Mouse (Mus musculus) olfactory bulb, adult 2 months (tissue): ENCODE measurements around the gene Map1lc3b. TPM values are rescaled to one million over a fixed set of nuclear protein-coding genes. Genes with fewer than 3 reads are reported as not detected.
A peak's percentile ranks its signal among the peaks of the same experiment; 100 is the strongest.

ENCODE experiments used
- H3K27ac ChIP-seq: fragments of 200-500 bp; 2 replicates; pipeline ENCODE4 v1.5.1; 2012; ENCODE audit warnings: low read depth, low read length; ENCODE audit not compliant: insufficient read depth
- H3K4me1 ChIP-seq: fragments of 200-500 bp; 2 replicates; pipeline ENCODE4 v1.6.1; 2012; ENCODE audit warnings: low read length; ENCODE audit not compliant: control insufficient read depth, insufficient read depth
- H3K4me3 ChIP-seq: fragments of 200-500 bp; 2 replicates; pipeline ENCODE4 v1.5.1; 2012; ENCODE audit warnings: mild to moderate bottlenecking, low read depth, low read length, moderate library complexity; ENCODE audit not compliant: insufficient read depth
- CTCF ChIP-seq: fragments of 200-500 bp; IDR thresholded peaks from 2 replicates; pipeline ENCODE4 v1.5.1; 2012; ENCODE audit warnings: low read depth, mild to moderate bottlenecking, low read length, moderate library complexity; ENCODE audit not compliant: insufficient read depth
- POLR2A ChIP-seq: fragments of 200-500 bp; IDR thresholded peaks from 2 replicates; pipeline ENCODE4 v1.6.1; 2012; ENCODE audit warnings: mild to moderate bottlenecking, low read depth, low read length, moderate library complexity; ENCODE audit not compliant: insufficient read depth
- WGBS: fragments of 180-500 bp; shearing (Covaris S2); methylation state at CpG from one replicate; pipeline ENCODE4 v1.1.7; 2018; 5-methylcytosine and 5-hydroxymethylcytosine counted together
- polyA plus RNA-seq: library from polyadenylated mRNA; stranded (reverse); fragments of >200 nt; gene quantifications from 2 replicates; pipeline ENCODE4 v1.2.4, GENCODE M21; 2012; ENCODE audit warnings: low replicate concordance; ENCODE audit not compliant: missing spikeins, insufficient read depth, insufficient read length

Map1lc3b gene
- polyA plus RNA-seq, 1 experiment = not detected

DNA sequence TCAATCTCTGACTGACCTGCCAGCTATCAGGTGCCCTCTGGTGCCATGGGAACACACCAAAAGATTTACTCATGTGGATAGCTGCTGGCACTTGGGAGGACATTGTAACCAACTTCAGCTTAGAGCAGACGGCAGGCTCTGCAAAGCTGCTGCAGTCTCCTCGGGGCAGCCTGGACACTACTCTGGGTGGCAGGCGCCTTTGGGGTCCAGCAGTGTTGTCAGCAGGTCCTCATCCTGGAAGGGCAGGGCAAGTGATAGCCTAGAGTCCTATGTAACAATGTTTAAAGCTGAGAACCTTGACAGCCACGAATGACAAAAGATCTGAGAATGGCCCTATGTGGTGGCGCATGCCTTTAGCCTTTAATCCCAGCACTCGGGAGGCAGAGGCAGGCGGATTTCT, 8.0 kb downstream of the Map1lc3b start:
- TF ChIP-seq CTCF = no peak
- no peak for TF ChIP-seq POLR2A
- Histone ChIP-seq H3K4me1 (peaks cover 22% of the 10 kb centered on the region), H3K4me3 (no peak overlapping the region), H3K27ac (no peak overlapping the region)
- WGBS = 88% methylated on average over 7 of the region's 7 CpGs

DNA sequence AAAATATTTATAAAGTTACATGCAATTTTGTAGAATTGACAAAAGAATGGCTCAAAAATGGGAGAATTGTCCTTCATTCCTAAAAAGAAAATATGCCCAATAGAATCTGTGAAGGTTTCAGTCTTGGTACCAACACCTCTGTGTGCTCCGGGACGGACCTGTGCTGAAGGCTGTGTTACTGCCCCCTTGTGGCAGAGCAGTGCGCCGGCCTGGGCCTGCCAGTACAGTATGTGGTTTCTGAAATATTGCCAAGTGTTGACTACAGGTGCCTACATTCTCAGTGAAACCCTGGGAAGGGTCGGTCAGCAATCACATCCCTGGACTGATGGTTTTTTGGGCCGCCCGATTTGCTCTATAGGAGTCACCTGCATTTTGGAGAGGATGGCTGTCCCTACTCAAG, 8.7 kb downstream of the Map1lc3b start:
- TF ChIP-seq CTCF (peak; percentile 76), POLR2A (no peak)
- H3K4me3 ChIP-seq = no peak overlapping the region
- 22% methylated on average over 7 of the region's 7 CpGs for WGBS
- peaks cover 18% of the 10 kb centered on the region for H3K4me1 ChIP-seq
- no peak overlapping the region for H3K27ac ChIP-seq

DNA sequence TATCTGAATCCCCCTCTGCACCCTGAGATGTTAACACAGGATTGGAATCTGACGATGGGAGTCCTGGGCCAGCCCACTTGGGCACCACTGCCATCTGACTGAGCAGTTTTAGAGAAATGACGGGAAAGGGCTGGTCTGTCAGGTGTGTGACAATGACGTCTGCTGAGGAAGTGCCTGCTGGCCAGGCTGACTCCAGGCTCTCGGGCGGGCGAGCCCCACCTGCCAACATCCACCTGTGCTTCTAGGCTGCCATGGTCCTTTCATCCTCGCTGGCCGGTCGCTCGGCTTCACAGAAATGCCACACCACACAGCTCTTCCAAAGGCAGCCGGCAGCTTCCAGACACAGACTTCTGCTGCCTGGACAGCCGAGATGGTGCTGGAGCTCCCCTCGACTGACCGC, 9.7 kb downstream of the Map1lc3b start:
- TF ChIP-seq CTCF (no peak), POLR2A (no peak)
- H3K4me3 ChIP-seq = no peak overlapping the region
- H3K27ac ChIP-seq = no peak overlapping the region
- peaks cover 19% of the 10 kb centered on the region for H3K4me1 ChIP-seq
- WGBS = 83% methylated on average over 14 of the region's 14 CpGs

DNA sequence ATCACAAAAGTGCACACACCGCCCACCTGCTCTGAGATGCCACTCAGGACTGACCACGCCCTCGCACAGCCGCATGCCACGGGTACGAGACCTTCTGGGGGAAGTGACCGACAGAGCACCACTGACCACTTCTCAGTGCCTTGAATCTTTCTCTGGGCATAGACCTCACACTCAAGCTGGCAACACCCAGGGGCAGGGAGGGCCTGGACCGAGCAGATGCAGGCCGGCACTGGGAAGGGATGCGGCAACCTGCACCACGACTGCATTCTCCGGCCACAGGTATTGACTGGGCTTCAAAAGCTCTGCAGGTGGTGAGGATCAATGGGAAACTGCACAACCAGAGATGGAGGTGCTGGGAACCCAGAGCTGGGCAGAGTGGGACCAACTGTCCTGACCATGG, 12.2 kb downstream of the Map1lc3b start:
- 85% methylated on average over 12 of the region's 12 CpGs for WGBS
- TF ChIP-seq POLR2A (no peak), CTCF (no peak)
- Histone ChIP-seq H3K4me1 (peaks cover 14% of the 10 kb centered on the region), H3K27ac (no peak overlapping the region), H3K4me3 (no peak overlapping the region)

DNA sequence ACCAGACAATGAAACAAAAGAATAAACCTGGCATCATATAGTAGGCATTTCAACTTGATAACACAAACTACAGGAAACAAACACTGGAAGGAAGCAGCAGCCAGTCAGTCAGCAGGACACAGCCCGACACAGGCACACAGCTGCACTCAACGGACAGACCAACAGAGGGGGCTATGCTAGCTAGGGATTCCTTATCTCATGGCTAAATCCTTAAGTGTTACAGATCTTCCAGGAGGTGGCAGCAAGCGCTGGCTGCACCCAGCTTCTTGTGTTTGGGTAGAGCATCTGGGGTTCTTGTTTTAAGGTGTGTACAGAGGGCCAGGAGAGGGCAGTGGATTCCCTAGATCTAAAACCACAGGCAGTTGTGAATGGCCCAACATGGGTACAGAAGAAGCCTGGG, 12.7 kb downstream of the Map1lc3b start:
- TF ChIP-seq CTCF (peak; percentile 52; the same call in 1 of the 2 replicates), POLR2A (no peak)
- Histone ChIP-seq H3K27ac (no peak overlapping the region), H3K4me1 (peaks cover 14% of the 10 kb centered on the region), H3K4me3 (no peak overlapping the region)
- WGBS = 5% methylated on average over 3 of the region's 3 CpGs

DNA sequence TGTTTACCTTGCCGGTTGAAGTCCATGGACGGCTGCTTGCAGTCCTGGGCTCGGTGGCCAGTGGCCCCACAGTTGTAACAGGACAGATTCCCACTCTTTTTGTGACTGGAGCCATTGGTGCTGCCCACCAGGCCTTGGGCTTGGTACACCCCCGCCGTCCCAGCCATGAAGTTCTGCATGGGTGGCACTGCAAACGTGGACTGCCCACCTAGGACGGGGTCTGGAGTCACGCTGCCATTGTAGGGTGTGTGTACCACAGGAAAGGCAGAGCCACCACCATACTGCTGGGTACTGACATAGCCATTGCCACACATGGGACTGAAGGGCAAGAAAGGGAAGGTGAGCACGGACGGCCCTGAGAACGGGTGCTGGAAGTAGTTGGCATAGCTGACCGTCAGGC, 13.6 kb downstream of the Map1lc3b start:
- WGBS = 91% methylated on average over 12 of the region's 12 CpGs
- no peak overlapping the region for H3K4me3 ChIP-seq

DNA sequence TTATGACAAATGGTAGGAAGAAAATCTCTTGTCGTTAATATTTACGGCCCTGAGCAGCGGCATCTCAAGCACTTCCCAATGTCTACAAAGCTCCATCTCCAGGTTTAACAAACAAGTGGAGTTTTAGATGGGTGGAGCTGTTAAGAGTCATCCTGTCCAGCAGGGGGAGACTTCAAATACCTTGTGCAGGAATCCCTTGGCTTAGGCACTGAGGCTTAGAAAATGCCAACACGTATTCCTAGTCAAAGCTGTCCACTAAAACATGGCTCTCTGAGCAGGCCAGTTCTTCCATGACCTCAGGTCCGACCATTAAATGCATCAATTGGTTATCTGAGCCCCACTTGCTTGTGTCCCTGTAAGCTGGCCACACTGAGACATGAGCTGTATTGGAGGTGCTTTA, 17.5 kb downstream of the Map1lc3b start:
- 80% methylated on average over 5 of the region's 5 CpGs for WGBS
- Histone ChIP-seq H3K4me3 (no peak overlapping the region), H3K4me1 (peaks cover 26% of the 10 kb centered on the region), H3K27ac (no peak overlapping the region)
- TF ChIP-seq CTCF = no peak
- TF ChIP-seq POLR2A = no peak

More for the DNA sequence above, 13.6 kb downstream of the Map1lc3b start:
- H3K27ac ChIP-seq = no peak overlapping the region
- TF ChIP-seq CTCF (no peak), POLR2A (no peak)
- peaks cover 14% of the 10 kb centered on the region for H3K4me1 ChIP-seq

DNA sequence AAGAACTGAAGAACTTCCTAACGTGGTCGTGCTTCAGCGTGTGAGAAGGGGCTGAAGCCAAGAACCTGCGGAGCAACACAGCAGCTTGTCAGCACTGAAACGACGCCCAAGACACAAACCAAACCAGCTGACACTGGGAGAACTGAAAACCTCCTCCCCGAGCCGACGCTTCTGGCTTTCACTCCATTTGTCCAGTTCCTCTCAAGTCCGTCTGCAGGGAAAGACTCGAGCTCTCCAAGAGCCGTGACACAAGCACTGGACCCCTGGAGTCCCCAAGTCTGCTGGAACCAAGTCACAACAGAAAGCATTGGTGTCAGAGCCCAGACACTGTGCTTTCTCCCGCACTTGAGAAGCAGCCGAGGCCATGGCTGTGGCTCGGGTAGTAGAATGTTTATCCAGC, 19.1 kb downstream of the Map1lc3b start:
- TF ChIP-seq CTCF (no peak), POLR2A (no peak)
- H3K4me1 ChIP-seq = peaks cover 32% of the 10 kb centered on the region
- H3K4me3 ChIP-seq = no peak overlapping the region
- WGBS = 68% methylated on average over 15 of the region's 15 CpGs
- 0 out of 2 replicates have a peak overlapping the region, but pooled peaks have one; percentile 4 for H3K27ac ChIP-seq

DNA sequence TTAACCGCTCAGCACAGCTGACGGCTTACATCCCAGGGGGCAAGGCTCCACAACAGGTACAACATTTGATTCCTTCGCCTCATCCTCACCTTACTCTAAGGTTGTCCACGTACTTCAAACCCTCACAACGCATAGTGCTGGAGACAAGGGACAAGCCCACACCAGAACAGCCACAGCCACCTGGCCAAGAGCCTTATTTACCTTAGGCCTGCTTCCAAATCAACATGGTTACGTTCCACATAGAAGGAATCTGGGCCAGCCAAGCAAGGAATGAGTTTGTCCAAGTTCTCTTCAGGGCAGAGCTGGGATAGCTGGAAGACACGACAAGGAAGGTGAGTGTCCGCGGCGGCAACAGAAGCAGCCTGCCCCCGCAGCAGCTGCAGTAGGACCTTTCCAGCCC, 19.8 kb downstream of the Map1lc3b start:
- Histone ChIP-seq H3K27ac (no peak overlapping the region), H3K4me3 (no peak overlapping the region), H3K4me1 (peaks cover 26% of the 10 kb centered on the region)
- 79% methylated on average over 11 of the region's 11 CpGs for WGBS
- TF ChIP-seq CTCF = no peak
- no peak for TF ChIP-seq POLR2A

DNA sequence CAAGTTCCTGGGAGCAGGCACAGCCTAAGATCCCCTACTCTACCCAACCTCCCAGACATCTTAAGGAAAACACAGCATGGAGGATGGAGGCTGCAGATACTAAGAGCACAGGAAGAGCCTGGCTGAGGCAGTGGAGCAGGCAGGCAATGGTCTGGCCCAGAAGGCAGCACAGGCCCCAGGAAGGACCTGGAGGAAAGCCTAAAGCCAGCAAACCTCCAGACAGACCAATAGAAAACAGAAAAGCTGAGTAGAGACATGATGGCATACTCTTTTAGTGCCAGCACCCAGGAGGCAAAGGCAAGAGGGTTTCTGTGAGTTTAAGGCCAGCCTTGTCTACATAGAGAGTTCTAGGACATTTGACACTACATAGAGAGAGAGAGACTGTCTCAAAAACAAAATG, 23.3 kb downstream of the Map1lc3b start:
- H3K4me1 ChIP-seq = peaks cover 49% of the 10 kb centered on the region
- TF ChIP-seq CTCF (no peak), POLR2A (no peak)
- no peak overlapping the region for H3K27ac ChIP-seq
- H3K4me3 ChIP-seq = no peak overlapping the region
